Mouse (Mus musculus) lung, adult 2 months (tissue): ENCODE measurements around the gene Lrch3.

Experiments
- CTCF ChIP-seq: fragments of 200-500 bp; IDR thresholded peaks from 2 replicates; pipeline ENCODE4 v1.5.1; 2011; ENCODE audit warnings: mild to moderate bottlenecking, low read length, control low read depth; ENCODE audit not compliant: insufficient read depth
- POLR2A ChIP-seq: fragments of 200-500 bp; IDR thresholded peaks from 2 replicates; pipeline ENCODE4 v1.6.1; 2011; ENCODE audit warnings: low read depth, mild to moderate bottlenecking, control low read depth, low read length, borderline replicate concordance; ENCODE audit errors: extremely low read depth

DNA sequence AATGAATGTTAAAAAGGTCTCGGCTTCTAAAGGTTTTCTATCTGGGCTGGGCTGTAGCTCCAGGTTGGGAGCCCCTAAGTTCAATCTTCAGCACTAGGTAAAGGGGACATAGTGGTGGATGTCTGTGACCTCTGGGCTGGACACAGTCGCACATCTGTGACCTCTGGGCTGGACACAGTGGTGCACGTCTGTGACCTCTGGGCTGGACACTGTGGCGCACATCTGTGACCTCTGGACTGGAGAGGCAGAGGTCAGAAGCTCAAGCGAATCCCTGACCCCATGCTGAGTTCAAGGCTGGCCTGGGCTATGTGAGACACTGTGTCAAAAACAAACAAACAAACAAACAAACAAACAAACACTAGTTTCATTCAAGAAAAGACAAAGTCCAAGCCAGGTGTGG, 43.7 kb upstream of the Lrch3 start:
- TF ChIP-seq CTCF, result no peak
- TF ChIP-seq POLR2A, result no peak
